Comparison of ENCODE assay signal across 8 mouse cellular contexts in genomic region chr16:23897984-23898586, GRCm38 (mm10). TPM values are rescaled to one million over a fixed set of nuclear protein-coding genes. Genes with fewer than 3 reads are reported as not detected.
DNase-seq lines count a peak whose midpoint lies in the region; ATAC-seq and TF ChIP-seq lines count a peak whose summit lies in the region.

No protein-coding gene starts in this region.

- peaks cover 3% of the 10 kb centered on the region; the same call in 1 of the 2 replicates for H3K4me1 ChIP-seq in embryonic facial prominence, embryonic 14.5 days (ENCODE audit: control insufficient read depth, insufficient read depth, low read length)
- peaks cover 9% of the 10 kb centered on the region for H3K4me1 ChIP-seq in limb, embryonic 12.5 days (replicated peaks)
- H3K4me1 ChIP-seq in midbrain, embryonic 14.5 days (ENCODE audit: control insufficient read depth, insufficient read depth, low read length): peaks cover 12% of the 10 kb centered on the region
- no peaks in the 10 kb centered on the region for H3K4me1 ChIP-seq in small intestine, adult 2 months (ENCODE audit: control insufficient read depth, insufficient read depth, insufficient read length, low read length)

- ATAC-seq in embryonic facial prominence, embryonic 14.5 days (ENCODE audit: low read depth): peak; percentile 85
- ATAC-seq in limb, embryonic 12.5 days (ENCODE audit: insufficient number of reproducible peaks, insufficient read depth, low FRiP score, low TSS enrichment, low read depth): no peak
- ATAC-seq in midbrain, embryonic 14.5 days (ENCODE audit: low FRiP score, low TSS enrichment): peak; percentile 89

- peak; percentile 59; the same call in 1 of the 2 replicates for TF ChIP-seq CTCF in small intestine, adult 2 months (IDR thresholded peaks at IDR 0.05; ENCODE audit: extremely low read depth, insufficient read length, insufficient replicate concordance, low read depth, low read length)

- TF ChIP-seq POLR2A in small intestine, adult 2 months (IDR thresholded peaks at IDR 0.05; ENCODE audit: low read depth, low read length): no peak

- H3K27ac ChIP-seq in embryonic facial prominence, embryonic 14.5 days (replicated peaks; ENCODE audit: low read depth, low read length): no peak overlapping the region
- H3K27ac ChIP-seq in limb, embryonic 12.5 days: no peak overlapping the region
- peak overlapping the region; percentile 63 for H3K27ac ChIP-seq in midbrain, embryonic 14.5 days (replicated peaks; ENCODE audit: low read depth, low read length)
- no peak overlapping the region for H3K27ac ChIP-seq in small intestine, adult 2 months (ENCODE audit: insufficient read depth, low read depth, low read length)

- no peaks in the 10 kb centered on the region for H3K9me3 ChIP-seq in embryonic facial prominence, embryonic 14.5 days (ENCODE audit: control insufficient read depth, low read length)
- H3K9me3 ChIP-seq in limb, embryonic 12.5 days: no peaks in the 10 kb centered on the region
- no peaks in the 10 kb centered on the region for H3K9me3 ChIP-seq in midbrain, embryonic 14.5 days (ENCODE audit: control insufficient read depth, low read length)

- WGBS in embryonic facial prominence, embryonic 14.5 days: 5% methylated on average over 13 of the region's 15 CpGs
- 12% methylated on average over 15 of the region's 15 CpGs for WGBS in limb, embryonic 12.5 days
- 9% methylated on average over 15 of the region's 15 CpGs for WGBS in midbrain, embryonic 14.5 days
- 13% methylated on average over 15 of the region's 15 CpGs for WGBS in small intestine, adult 2 months

- peak overlapping the region; percentile 44 for H3K4me2 ChIP-seq in embryonic facial prominence, embryonic 14.5 days (ENCODE audit: low read depth, low read length)
- peak overlapping the region; percentile 56 for H3K4me2 ChIP-seq in limb, embryonic 12.5 days
- H3K4me2 ChIP-seq in midbrain, embryonic 14.5 days (ENCODE audit: low read length): peak overlapping the region; percentile 49

- DNase-seq in 416B (ENCODE audit: low read depth): peak; percentile 65
- DNase-seq in adrenal gland, postnatal 4 days (ENCODE audit: low spot score in 2 of 2): peak; percentile 33 to 48
- peak; percentile 88 for DNase-seq in embryonic facial prominence, embryonic 14.5 days (ENCODE audit: low spot score)
- peak; percentile 32 to 50 for DNase-seq in heart, adult 9 months (ENCODE audit: low spot score in 2 of 2)
- DNase-seq in kidney, adult 9 months: peak; percentile 75
- DNase-seq in midbrain, embryonic 14.5 days: peak; percentile 91

- peak overlapping the region; percentile 1; the same call in 1 of the 2 replicates for H3K9ac ChIP-seq in embryonic facial prominence, embryonic 14.5 days (ENCODE audit: low read depth, low read length)
- H3K9ac ChIP-seq in limb, embryonic 12.5 days (replicated peaks): no peak overlapping the region
- H3K9ac ChIP-seq in midbrain, embryonic 14.5 days (replicated peaks; ENCODE audit: low read length): peak overlapping the region; percentile 12; the same call in 1 of the 2 replicates

- H3K27me3 ChIP-seq in embryonic facial prominence, embryonic 14.5 days (replicated peaks; ENCODE audit: control insufficient read depth, insufficient read depth, low read length): peaks cover 10% of the 10 kb centered on the region
- H3K27me3 ChIP-seq in limb, embryonic 12.5 days: peaks cover 24% of the 10 kb centered on the region
- no peaks in the 10 kb centered on the region for H3K27me3 ChIP-seq in midbrain, embryonic 14.5 days (ENCODE audit: control insufficient read depth, insufficient read depth, low read length)
- H3K27me3 ChIP-seq in small intestine, adult 2 months (ENCODE audit: control insufficient read depth, insufficient read depth, low read length): no peaks in the 10 kb centered on the region

- peak overlapping the region; percentile 19 for H3K4me3 ChIP-seq in embryonic facial prominence, embryonic 14.5 days (ENCODE audit: low read depth, low read length)
- peak overlapping the region; percentile 15; the same call in 1 of the 2 replicates for H3K4me3 ChIP-seq in limb, embryonic 12.5 days (replicated peaks)
- H3K4me3 ChIP-seq in midbrain, embryonic 14.5 days (replicated peaks; ENCODE audit: low read depth, low read length): peak overlapping the region; percentile 16
- H3K4me3 ChIP-seq in small intestine, adult 2 months (ENCODE audit: low read depth, low read length): peak overlapping the region; percentile 22

- no peaks in the 10 kb centered on the region for H3K36me3 ChIP-seq in embryonic facial prominence, embryonic 14.5 days (ENCODE audit: control insufficient read depth, insufficient read depth, low read length)
- H3K36me3 ChIP-seq in limb, embryonic 12.5 days: no peaks in the 10 kb centered on the region
- H3K36me3 ChIP-seq in midbrain, embryonic 14.5 days (ENCODE audit: control insufficient read depth, insufficient read depth, low read length): no peaks in the 10 kb centered on the region
- H3K36me3 ChIP-seq in small intestine, adult 2 months (ENCODE audit: control insufficient read depth, insufficient read depth, low read length): no peaks in the 10 kb centered on the region

RNA-seq across cellular contexts. Expression of gene Sst, which starts 7.3 kb away (rescaled TPM):
- 10 to 100 TPM in 1 of 2 experiments, 1 to 10 TPM in 1; 1.7 to 37.7 TPM for total RNA-seq in adrenal gland, postnatal 4 days (2021)
- 2.4 and 2.7 TPM in 2 replicates for polyA plus RNA-seq in embryonic facial prominence, embryonic 14.5 days (2014; fragmentation: Nextera tagmentation; extraction: Ambion mirVana)
- 1.7 and 1.8 TPM in 2 replicates for polyA plus RNA-seq in limb, embryonic 12.5 days (2016; fragmentation: Nextera tagmentation; extraction: Ambion mirVana)
- polyA plus RNA-seq in midbrain, embryonic 14.5 days (2014; fragmentation: Nextera tagmentation; extraction: Ambion mirVana): 257 and 380 TPM in 2 replicates
- polyA plus RNA-seq in small intestine, adult 2 months (2012; rRNA removed): 132 and 226 TPM in 2 replicates

RNA-seq across cellular contexts. Expression of gene Rtp2, which starts 34.1 kb away (rescaled TPM):
- total RNA-seq in adrenal gland, postnatal 4 days (2021): not detected
- polyA plus RNA-seq in embryonic facial prominence, embryonic 14.5 days (2014; fragmentation: Nextera tagmentation; extraction: Ambion mirVana): 0.79 and 0.84 TPM in 2 replicates
- not detected in 2 replicates for polyA plus RNA-seq in limb, embryonic 12.5 days (2016; fragmentation: Nextera tagmentation; extraction: Ambion mirVana)
- polyA plus RNA-seq in midbrain, embryonic 14.5 days (2014; fragmentation: Nextera tagmentation; extraction: Ambion mirVana): not detected in 2 replicates
- not detected in 2 replicates for polyA plus RNA-seq in small intestine, adult 2 months (2012; rRNA removed)

Comparison
In these comparisons a context has a peak if more than half of its experiments do, and no peak if none do; other contexts are left out.
1. DNase-seq: peak in every context shown above with its lines; median percentile 91 in midbrain, embryonic 14.5 days; 88 in embryonic facial prominence, embryonic 14.5 days; 75 in kidney, adult 9 months; 65 in 416B; 41 in heart, adult 9 months; 40 in adrenal gland, postnatal 4 days.
2. RNA of gene Sst, which starts 7.3 kb away (polyA plus RNA-seq): 257 to 380 TPM in midbrain, embryonic 14.5 days and 132 to 226 TPM in small intestine, adult 2 months; 2.4 to 2.7 TPM in embryonic facial prominence, embryonic 14.5 days and 1.7 to 1.8 TPM in limb, embryonic 12.5 days; every median in the first group is over 10 times any median in the second.
3. Peak in every context shown above with its lines, with median percentiles within 50 percentile points of each other: H3K4me2 ChIP-seq and H3K4me3 ChIP-seq.